8 mouse cellular contexts compared by ENCODE assay signal in genomic region chr5:142444791-142445531, GRCm38 (mm10). TPM values are rescaled to one million over a fixed set of nuclear protein-coding genes. Genes with fewer than 3 reads are reported as not detected.
A peak's percentile ranks its signal among the peaks of the same experiment; 100 is the strongest.
DNase-seq lines count a peak whose midpoint lies in the region; ATAC-seq and TF ChIP-seq lines count a peak whose summit lies in the region.

No protein-coding gene starts in this region.

- TF ChIP-seq CTCF in kidney, postnatal 0 days (IDR thresholded peaks at IDR 0.05; ENCODE audit: low read depth): no peak
- TF ChIP-seq CTCF in liver, postnatal 0 days (IDR thresholded peaks at IDR 0.05; ENCODE audit: low read depth): no peak

- no peak overlapping the region for H3K4me3 ChIP-seq in kidney, postnatal 0 days (replicated peaks; ENCODE audit: low read depth, low read length)
- no peak overlapping the region for H3K4me3 ChIP-seq in heart, embryonic 14.5 days (ENCODE audit: control insufficient read depth in 1 of 2, insufficient read depth in 1 of 2, low read depth in 1 of 2, low read length in 2 of 2)
- H3K4me3 ChIP-seq in liver, postnatal 0 days (ENCODE audit: low read depth, low read length): no peak overlapping the region

- 63% methylated on average over 11 of the region's 11 CpGs for WGBS in kidney, postnatal 0 days
- 42% methylated on average over 11 of the region's 11 CpGs for WGBS in heart, embryonic 14.5 days
- 67% methylated on average over 11 of the region's 11 CpGs for WGBS in liver, postnatal 0 days (ENCODE audit: insufficient replicate concordance)

- peaks cover 10% of the 10 kb centered on the region; the same call in 1 of the 2 replicates for H3K36me3 ChIP-seq in kidney, postnatal 0 days (ENCODE audit: insufficient read depth, low read length)
- peaks cover 13% of the 10 kb centered on the region for H3K36me3 ChIP-seq in heart, embryonic 14.5 days (ENCODE audit: control insufficient read depth, insufficient read depth, low read length)
- peaks cover 7% of the 10 kb centered on the region for H3K36me3 ChIP-seq in liver, postnatal 0 days (replicated peaks; ENCODE audit: insufficient read depth, low read length)

- peak overlapping the region; percentile 6; the same call in 1 of the 2 replicates for H3K27ac ChIP-seq in kidney, postnatal 0 days
- peak overlapping the region; percentile 26 to 61; a peak in 3 of 4 replicates for H3K27ac ChIP-seq in heart, embryonic 14.5 days (replicated peaks in 1 of 2; ENCODE audit: control insufficient read depth in 1 of 2, insufficient read depth in 1 of 2, low read depth in 2 of 2, low read length in 2 of 2)
- H3K27ac ChIP-seq in liver, postnatal 0 days (ENCODE audit: low read depth): peak overlapping the region; percentile 41

- ATAC-seq in kidney, postnatal 0 days (replicated peaks; ENCODE audit: low FRiP score, low read depth): no peak
- ATAC-seq in heart, embryonic 14.5 days (ENCODE audit: insufficient number of reproducible peaks, insufficient read depth, low FRiP score, low read depth): no peak
- peak; percentile 10 for ATAC-seq in liver, postnatal 0 days

- H3K27me3 ChIP-seq in kidney, postnatal 0 days (ENCODE audit: insufficient read depth, low read length): no peaks in the 10 kb centered on the region
- H3K27me3 ChIP-seq in heart, embryonic 14.5 days (ENCODE audit: control insufficient read depth, insufficient read depth, low read length): no peaks in the 10 kb centered on the region
- H3K27me3 ChIP-seq in liver, postnatal 0 days (ENCODE audit: insufficient read depth, low read length): no peaks in the 10 kb centered on the region

- no peak for TF ChIP-seq EP300 in liver, postnatal 0 days (IDR thresholded peaks at IDR 0.05; ENCODE audit: low read depth)

- H3K9ac ChIP-seq in kidney, postnatal 0 days (ENCODE audit: low read depth, low read length): no peak overlapping the region
- H3K9ac ChIP-seq in heart, embryonic 14.5 days (ENCODE audit: low read length): peak overlapping the region; percentile 46
- 0 out of 2 replicates have a peak overlapping the region, but pooled peaks have one; percentile 31 for H3K9ac ChIP-seq in liver, postnatal 0 days (replicated peaks)

- H3K9me3 ChIP-seq in kidney, postnatal 0 days (replicated peaks; ENCODE audit: low read length): no peaks in the 10 kb centered on the region
- H3K9me3 ChIP-seq in heart, embryonic 14.5 days (ENCODE audit: control insufficient read depth, low read length): no peaks in the 10 kb centered on the region
- no peaks in the 10 kb centered on the region for H3K9me3 ChIP-seq in liver, postnatal 0 days (ENCODE audit: low read length)

- DNase-seq in kidney, postnatal 0 days (ENCODE audit: low spot score): no peak
- DNase-seq in kidney, postnatal 14 days: no peak
- DNase-seq in adrenal gland, postnatal 14 days: peak; percentile 82
- peak; percentile 62 for DNase-seq in liver, postnatal 0 days
- no peak for DNase-seq in layer of hippocampus, postnatal 36 days
- no peak for DNase-seq in kidney, postnatal 25 days
- DNase-seq in right cerebral cortex, adult 2 months (ENCODE audit: low spot score in 2 of 2): no peak

- H3K4me2 ChIP-seq in kidney, postnatal 0 days (ENCODE audit: low read length): no peak overlapping the region
- H3K4me2 ChIP-seq in heart, embryonic 14.5 days (ENCODE audit: low read length): no peak overlapping the region
- peak overlapping the region; percentile 24 for H3K4me2 ChIP-seq in liver, postnatal 0 days (ENCODE audit: low read depth, low read length)

- peaks cover 26% of the 10 kb centered on the region for H3K4me1 ChIP-seq in kidney, postnatal 0 days (replicated peaks; ENCODE audit: insufficient read depth, low read length)
- peaks cover 23 to 47% of the 10 kb centered on the region in 2 experiments for H3K4me1 ChIP-seq in heart, embryonic 14.5 days (ENCODE audit: control insufficient read depth in 2 of 2, insufficient read depth in 2 of 2, low read length in 2 of 2)
- H3K4me1 ChIP-seq in liver, postnatal 0 days (ENCODE audit: insufficient read depth): peaks cover 43% of the 10 kb centered on the region

RNA-seq across cellular contexts. Expression of gene Ap5z1, which starts 18.8 kb away (rescaled TPM):
- polyA plus RNA-seq in kidney, postnatal 0 days (2015; fragmentation: Nextera tagmentation; extraction: Ambion mirVana): 6.4 and 8.8 TPM in 2 replicates
- 12.5 and 15.7 TPM in 2 replicates for total RNA-seq in adrenal gland, postnatal 14 days (2021)
- polyA plus RNA-seq in heart, embryonic 14.5 days (2014; fragmentation: Nextera tagmentation; extraction: Ambion mirVana): 6.0 and 6.3 TPM in 2 replicates
- 2.8 and 4.0 TPM in 2 replicates for polyA plus RNA-seq in liver, postnatal 0 days (2015; fragmentation: Nextera tagmentation; extraction: Ambion mirVana)
- 10 to 100 TPM; 19.7 to 31.9 TPM for total RNA-seq in layer of hippocampus, postnatal 36 days (2021)

RNA-seq across cellular contexts. Expression of gene Foxk1, which starts 43.7 kb away (rescaled TPM):
- 5.6 and 5.8 TPM in 2 replicates for polyA plus RNA-seq in kidney, postnatal 0 days (2015; fragmentation: Nextera tagmentation; extraction: Ambion mirVana)
- 20.2 and 26.4 TPM in 2 replicates for total RNA-seq in adrenal gland, postnatal 14 days (2021)
- polyA plus RNA-seq in heart, embryonic 14.5 days (2014; fragmentation: Nextera tagmentation; extraction: Ambion mirVana): 3.9 and 5.3 TPM in 2 replicates
- polyA plus RNA-seq in liver, postnatal 0 days (2015; fragmentation: Nextera tagmentation; extraction: Ambion mirVana): 1.7 TPM in 2 replicates
- total RNA-seq in layer of hippocampus, postnatal 36 days (2021): 10 to 100 TPM; 47.9 to 52.2 TPM

Comparison
In these comparisons a context has a peak if more than half of its experiments do, and no peak if none do; other contexts are left out.
1. DNase-seq: peak in adrenal gland, postnatal 14 days (single experiment) and liver, postnatal 0 days (single experiment); none in kidney, postnatal 0 days (single experiment), kidney, postnatal 14 days (single experiment), layer of hippocampus, postnatal 36 days (0 of 2), kidney, postnatal 25 days (0 of 2) and right cerebral cortex, adult 2 months (0 of 2).
2. Peak in every context shown above with its lines, with median percentiles within 50 percentile points of each other: H3K27ac ChIP-seq.